Mouse (Mus musculus) myocyte (in vitro differentiated cells): ENCODE results near the gene Glb1l2. TPM values are rescaled to one million over a fixed set of nuclear protein-coding genes. Genes with fewer than 3 reads are reported as not detected.

ENCODE experiments used
- H3K27me3 ChIP-seq: one replicate; pipeline ENCODE4 v1.6.1; 2011; ENCODE audit not compliant: control insufficient read depth, insufficient read depth, insufficient read length
- H3K36me3 ChIP-seq: one replicate; pipeline ENCODE4 v1.6.1; 2011; ENCODE audit not compliant: control insufficient read depth, insufficient read depth
- H3K4me2 ChIP-seq: one replicate; pipeline ENCODE4 v1.6.1; 2011; ENCODE audit warnings: low read depth, control low read depth
- H3K4me3 ChIP-seq: one replicate; pipeline ENCODE4 v1.5.1; 2011; ENCODE audit warnings: mild to moderate bottlenecking, control low read depth, moderate library complexity
- H3K79me2 ChIP-seq: one replicate; pipeline ENCODE4 v1.6.1; 2011; ENCODE audit not compliant: control insufficient read depth, insufficient read depth
- H3ac ChIP-seq: one replicate; pipeline ENCODE4 v1.6.1; 2011; ENCODE audit not compliant: control insufficient read depth, insufficient read length
- CEBPB ChIP-seq: IDR thresholded peaks from 2 replicates; pipeline ENCODE4 v1.6.1; 2011; ENCODE audit warnings: mild to moderate bottlenecking, moderate library complexity; ENCODE audit not compliant: poor library complexity, insufficient read depth, severe bottlenecking
- E2F4 ChIP-seq: IDR thresholded peaks from one replicate; pipeline ENCODE4 v1.6.1; 2011; ENCODE audit warnings: mild to moderate bottlenecking, control low read depth, moderate library complexity; ENCODE audit not compliant: insufficient read depth
- MAX ChIP-seq: IDR thresholded peaks from one replicate; pipeline ENCODE4 v1.6.1; 2011; ENCODE audit warnings: low read depth, mild to moderate bottlenecking, control low read depth
- MYOD1 ChIP-seq, 3 experiments: IDR thresholded peaks; one replicate each; pipeline ENCODE4 v1.6.1; 2011; ENCODE audit warnings: control low read depth in 2 of 3, low read depth in 2 of 3, mild to moderate bottlenecking in 2 of 3, moderate library complexity in 1 of 3; ENCODE audit not compliant: insufficient read length in 2 of 3, control insufficient read depth in 1 of 3
- MYOG ChIP-seq, 3 experiments: IDR thresholded peaks; one replicate each; pipeline ENCODE4 v1.6.1; 2011; ENCODE audit warnings: control low read depth in 2 of 3, low read depth in 2 of 3, mild to moderate bottlenecking in 2 of 3; ENCODE audit not compliant: insufficient read length in 2 of 3, control insufficient read depth in 1 of 3, insufficient read depth in 1 of 3
- POLR2A ChIP-seq: IDR thresholded peaks from one replicate; pipeline ENCODE4 v1.6.1; 2011; ENCODE audit warnings: low read depth, mild to moderate bottlenecking, control low read depth, moderate library complexity; ENCODE audit not compliant: insufficient read length
- POLR2AphosphoS2 ChIP-seq: IDR thresholded peaks from one replicate; pipeline ENCODE4 v1.6.1; 2011; ENCODE audit warnings: low read depth, control low read depth; ENCODE audit not compliant: insufficient read length
- REST ChIP-seq: IDR thresholded peaks from one replicate; pipeline ENCODE4 v1.6.1; 2011; ENCODE audit warnings: mild to moderate bottlenecking, control low read depth, moderate library complexity; ENCODE audit not compliant: insufficient read depth, insufficient read length
- SRF ChIP-seq: IDR thresholded peaks from one replicate; pipeline ENCODE4 v1.6.1; 2011; ENCODE audit warnings: low read depth; ENCODE audit not compliant: control insufficient read depth, insufficient read length
- TCF12 ChIP-seq: IDR thresholded peaks from one replicate; pipeline ENCODE4 v1.6.1; 2011; ENCODE audit warnings: mild to moderate bottlenecking, control low read depth; ENCODE audit not compliant: poor library complexity, insufficient read depth, severe bottlenecking
- TCF3 ChIP-seq: IDR thresholded peaks from one replicate; pipeline ENCODE4 v1.6.1; 2011; ENCODE audit warnings: low read depth, control low read depth; ENCODE audit not compliant: insufficient read length
- USF1 ChIP-seq: IDR thresholded peaks from one replicate; pipeline ENCODE4 v1.6.1; 2011; ENCODE audit warnings: low read depth, mild to moderate bottlenecking, control low read depth, moderate library complexity
- polyA plus RNA-seq: library from polyadenylated mRNA; unstranded; fragments of >200 nt; fragmentation: generic; extraction: Trizol; gene quantifications from one replicate; pipeline ENCODE4 v1.2.1, GENCODE M21; 2012; ENCODE audit warnings: missing spikeins

The Glb1l2 gene
- polyA plus RNA-seq, result not detected

DNA sequence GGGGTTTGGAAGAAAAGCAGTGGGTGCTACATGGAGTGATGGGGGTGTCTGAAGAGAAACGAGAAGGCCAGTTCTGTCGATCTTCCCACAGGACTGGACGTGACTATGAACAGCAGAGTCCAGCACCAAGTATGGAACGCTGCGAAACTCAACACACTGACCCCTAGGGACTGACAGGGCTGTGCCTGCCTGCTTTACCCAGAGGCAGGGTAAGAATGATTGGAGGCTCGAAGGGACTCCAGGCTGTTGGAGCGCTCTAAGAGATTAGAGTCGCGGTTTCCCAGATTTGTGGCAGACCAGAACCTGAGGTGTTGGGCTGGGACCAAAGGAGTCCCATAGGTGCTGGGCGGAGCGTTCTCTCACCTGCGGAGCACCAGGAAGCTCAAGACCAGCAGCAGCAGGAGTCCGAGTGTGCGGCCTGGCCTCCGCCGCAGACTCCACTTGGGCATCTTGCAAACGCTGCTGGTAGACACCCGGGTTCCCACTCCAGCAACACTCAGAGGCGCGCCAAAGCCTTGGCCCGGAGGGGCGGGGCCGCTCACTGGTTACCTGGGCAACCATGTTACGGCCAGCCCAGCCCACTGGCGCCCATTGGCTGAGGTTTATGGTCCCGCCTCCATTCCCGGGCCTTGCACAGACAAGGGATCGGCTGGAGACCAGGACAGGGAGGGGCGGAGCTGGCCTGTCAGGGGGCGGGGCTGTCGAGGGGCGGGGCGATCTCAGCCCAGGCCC, at the start of gene Glb1l2:
Gene Glb1l2, minus strand, starts transcription at position 534 of the 732 bp plus-strand sequence.
- Histone ChIP-seq H3K36me3 (no peaks in the 10 kb centered on the region), H3K27me3 (no peaks in the 10 kb centered on the region), H3K4me2 (no peak within 1 kb of the TSS), H3K4me3 (no peak within 1 kb of the TSS), H3ac (no peak within 1 kb of the TSS), H3K79me2 (no peaks in the 10 kb centered on the region)
- TF ChIP-seq TCF12 (no peak), E2F4 (no peak), MYOG (IDR thresholded peaks at IDR 0.05; ENCODE audit: control insufficient read depth in 1 of 3, insufficient read depth in 1 of 3, insufficient read length in 2 of 3, low read depth in 2 of 3) (no peak), SRF (no peak), CEBPB (no peak), REST (no peak), POLR2AphosphoS2 (no peak), USF1 (no peak), POLR2A (no peak), MAX (no peak)

DNA sequence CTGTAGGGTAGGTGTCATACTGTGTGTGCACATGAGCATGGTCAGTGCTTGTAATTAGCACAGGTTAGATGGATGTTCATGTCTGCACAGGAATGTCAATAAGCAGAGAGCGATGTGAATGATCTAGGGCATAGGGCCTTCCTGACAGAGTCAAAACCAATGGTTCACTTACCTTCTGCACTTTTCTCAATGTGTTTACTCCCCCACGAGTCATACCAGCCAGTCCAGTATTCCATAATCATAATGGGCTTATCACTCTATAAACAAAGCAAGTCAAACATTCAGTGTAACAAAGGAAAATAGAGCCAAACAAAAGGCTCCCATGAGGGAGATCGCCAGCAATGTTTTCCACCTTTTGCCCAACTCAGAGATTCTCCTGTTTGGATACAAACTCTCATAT, 24.8 kb upstream of the Glb1l2 start:
- Histone ChIP-seq H3K4me3 (no peak overlapping the region), H3K4me2 (no peak overlapping the region), H3K27me3 (no peaks in the 10 kb centered on the region), H3K79me2 (no peaks in the 10 kb centered on the region), H3ac (no peak overlapping the region), H3K36me3 (no peaks in the 10 kb centered on the region)
- TF ChIP-seq MAX (no peak), MYOD1 (IDR thresholded peaks at IDR 0.05; ENCODE audit: control insufficient read depth in 1 of 3, insufficient read length in 2 of 3, low read depth in 2 of 3) (no peak), SRF (no peak), MYOG (IDR thresholded peaks at IDR 0.05; ENCODE audit: control insufficient read depth in 1 of 3, insufficient read depth in 1 of 3, insufficient read length in 2 of 3, low read depth in 2 of 3) (no peak), USF1 (no peak)

DNA sequence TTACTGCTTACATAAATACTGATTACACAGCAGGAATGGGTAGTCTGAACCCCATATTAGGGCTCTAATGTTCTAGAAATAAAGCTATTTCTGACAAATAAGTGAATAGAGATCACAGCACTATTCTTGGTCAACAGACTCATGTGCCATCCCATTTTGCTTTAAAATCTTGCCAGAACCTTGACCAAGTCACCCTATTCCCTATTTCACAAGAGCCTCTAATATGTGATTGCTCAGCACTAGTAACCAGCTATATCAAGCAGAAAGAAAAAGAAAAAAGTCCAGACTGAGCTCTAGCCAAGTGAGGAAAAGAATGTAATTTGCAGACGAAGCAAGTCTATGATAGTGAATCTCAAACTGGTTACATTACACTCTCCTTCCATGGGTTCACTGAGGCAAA, 13.7 kb upstream of the Glb1l2 start:
- H3K27me3 ChIP-seq, result no peaks in the 10 kb centered on the region
- no peak for TF ChIP-seq MAX
- TF ChIP-seq MYOG (IDR thresholded peaks at IDR 0.05; ENCODE audit: control insufficient read depth in 1 of 3, insufficient read depth in 1 of 3, insufficient read length in 2 of 3, low read depth in 2 of 3), result no peak
- no peak for TF ChIP-seq TCF12
- no peak for TF ChIP-seq POLR2A
- TF ChIP-seq TCF3, result no peak
- TF ChIP-seq REST, result no peak
- no peak for TF ChIP-seq POLR2AphosphoS2
- no peaks in the 10 kb centered on the region for H3K36me3 ChIP-seq
- no peak overlapping the region for H3K4me2 ChIP-seq
- H3K79me2 ChIP-seq, result no peaks in the 10 kb centered on the region
- H3K4me3 ChIP-seq, result no peak overlapping the region
- no peak overlapping the region for H3ac ChIP-seq

DNA sequence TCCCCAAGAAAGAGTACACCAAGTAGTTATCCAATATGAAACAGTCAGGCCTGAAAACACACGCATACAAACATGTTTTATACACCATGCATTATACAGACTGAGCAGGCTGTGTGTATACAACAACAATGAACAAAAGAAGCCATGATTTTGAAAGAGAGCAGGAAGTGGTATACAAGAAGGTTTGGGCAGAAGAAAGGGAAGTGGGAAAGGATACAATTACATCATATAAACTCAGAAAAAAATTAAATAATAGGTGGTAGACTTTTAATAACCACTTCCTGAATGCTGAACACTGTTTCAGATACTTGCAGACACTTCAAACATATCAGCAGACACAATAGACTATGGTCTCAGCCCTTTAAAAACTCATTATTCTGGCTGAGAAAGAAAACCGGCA, 2.5 kb upstream of the Glb1l2 start:
- no peak for TF ChIP-seq MYOD1 (IDR thresholded peaks at IDR 0.05; ENCODE audit: control insufficient read depth in 1 of 3, insufficient read length in 2 of 3, low read depth in 2 of 3)
- no peak for TF ChIP-seq E2F4
- no peak for TF ChIP-seq POLR2AphosphoS2
- no peak for TF ChIP-seq CEBPB
- TF ChIP-seq TCF3, result no peak
- no peak for TF ChIP-seq REST
- no peak for TF ChIP-seq TCF12
- TF ChIP-seq MAX, result no peak
- no peak for TF ChIP-seq MYOG (IDR thresholded peaks at IDR 0.05; ENCODE audit: control insufficient read depth in 1 of 3, insufficient read depth in 1 of 3, insufficient read length in 2 of 3, low read depth in 2 of 3)
- no peak for TF ChIP-seq SRF
- no peak for TF ChIP-seq USF1
- TF ChIP-seq POLR2A, result no peak
- Histone ChIP-seq H3K79me2 (no peaks in the 10 kb centered on the region), H3K4me2 (no peak overlapping the region)

DNA sequence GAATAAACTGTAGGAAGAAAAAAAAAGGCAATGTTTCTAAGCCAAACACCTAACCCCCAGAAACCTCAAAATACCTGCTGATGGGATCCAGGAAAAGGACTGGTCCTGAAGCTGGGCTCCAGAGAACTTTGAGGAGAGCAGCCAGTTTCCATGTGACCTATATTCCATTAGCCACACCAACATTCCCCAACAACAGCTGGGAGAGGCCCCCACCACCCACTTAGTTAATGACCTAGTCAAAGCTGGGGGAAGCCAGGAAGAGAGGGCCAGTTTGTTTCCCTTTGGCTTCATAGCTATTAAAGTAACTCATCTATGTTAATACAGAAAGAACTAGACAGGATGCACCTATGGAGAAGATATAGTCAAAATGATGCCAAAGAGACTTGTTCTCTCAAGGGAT, 1.9 kb downstream of the Glb1l2 start:
- H3K79me2 ChIP-seq, result no peaks in the 10 kb centered on the region
- no peak overlapping the region for H3K4me2 ChIP-seq
- no peaks in the 10 kb centered on the region for H3K27me3 ChIP-seq
- no peak overlapping the region for H3K4me3 ChIP-seq
- TF ChIP-seq MAX (no peak), POLR2A (no peak), MYOG (IDR thresholded peaks at IDR 0.05; ENCODE audit: control insufficient read depth in 1 of 3, insufficient read depth in 1 of 3, insufficient read length in 2 of 3, low read depth in 2 of 3) (no peak), TCF12 (no peak), REST (no peak), CEBPB (no peak), POLR2AphosphoS2 (no peak), USF1 (no peak), TCF3 (no peak), E2F4 (no peak), SRF (no peak), MYOD1 (IDR thresholded peaks at IDR 0.05; ENCODE audit: control insufficient read depth in 1 of 3, insufficient read length in 2 of 3, low read depth in 2 of 3) (no peak)
- no peaks in the 10 kb centered on the region for H3K36me3 ChIP-seq
- no peak overlapping the region for H3ac ChIP-seq

More for the DNA sequence above, 2.5 kb upstream of the Glb1l2 start:
- Histone ChIP-seq H3K36me3 (no peaks in the 10 kb centered on the region), H3ac (no peak overlapping the region), H3K4me3 (no peak overlapping the region), H3K27me3 (no peaks in the 10 kb centered on the region)
